ENCODE assay signal across 30 mouse cellular contexts in the genomic region with DNA sequence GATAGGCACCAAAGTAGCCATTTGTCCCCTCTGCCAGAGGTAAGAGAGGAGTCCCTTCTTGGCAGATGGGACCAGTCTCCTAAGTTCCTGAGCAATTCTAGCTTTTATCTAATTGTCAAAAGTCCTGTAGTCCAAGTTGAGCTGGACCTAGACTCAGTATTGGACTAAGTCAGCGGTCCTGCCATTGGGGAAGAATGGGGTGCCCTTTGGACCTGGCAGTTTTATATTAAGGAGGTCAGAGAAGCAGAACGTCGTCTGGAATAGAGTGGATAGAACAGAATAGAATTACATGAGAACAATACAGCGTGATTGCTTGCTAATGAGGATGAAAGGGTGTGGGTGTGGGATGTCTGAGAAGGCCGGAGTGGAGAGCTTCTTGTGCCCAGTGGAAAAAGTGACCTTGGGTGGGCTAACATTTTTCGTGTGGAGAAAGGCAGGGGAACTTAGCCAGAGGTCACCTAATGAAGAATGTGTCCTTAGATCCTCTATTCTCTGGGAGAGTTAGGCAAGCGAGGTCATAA.
DNase-seq lines count a peak whose midpoint lies in the region; ATAC-seq and TF ChIP-seq lines count a peak whose summit lies in the region.
"Had no signal": no experiment of that assay in that cellular context is flagged by ENCODE, and none has a peak within 500 bp of the region (broad histone marks: within the 10 kb centered on the region; RNA-seq: fewer than 3 reads in every experiment).

No protein-coding gene starts in this region.

- H3K4me2 ChIP-seq in intestine, embryonic 14.5 days (ENCODE audit: low read length): no peak overlapping the region
- no peak overlapping the region for H3K4me2 ChIP-seq in intestine, postnatal 0 days (replicated peaks; ENCODE audit: low read depth)
- H3K4me2 ChIP-seq in kidney, postnatal 0 days (ENCODE audit: low read length): no peak overlapping the region
- H3K4me2 ChIP-seq: embryonic facial prominence, embryonic 13.5 days; forebrain, embryonic 13.5 days; heart, embryonic 12.5 days; heart, embryonic 15.5 days; hindbrain, embryonic 13.5 days had no signal

- H3K4me3 ChIP-seq in intestine, embryonic 14.5 days (ENCODE audit: low read depth, low read length): no peak overlapping the region
- no peak overlapping the region for H3K4me3 ChIP-seq in intestine, postnatal 0 days (ENCODE audit: low read depth, low read length)
- H3K4me3 ChIP-seq in kidney, postnatal 0 days (replicated peaks; ENCODE audit: low read depth, low read length): no peak overlapping the region
- H3K4me3 ChIP-seq: embryonic facial prominence, embryonic 10.5 days; embryonic facial prominence, embryonic 13.5 days; erythroblast, embryonic 14.5 days; forebrain, embryonic 13.5 days; heart, embryonic 12.5 days; heart, embryonic 15.5 days; hindbrain, embryonic 10.5 days; hindbrain, embryonic 13.5 days had no signal

- no peaks in the 10 kb centered on the region for H3K36me3 ChIP-seq in intestine, embryonic 14.5 days (ENCODE audit: control insufficient read depth, insufficient read depth, low read length)
- H3K36me3 ChIP-seq in intestine, postnatal 0 days (ENCODE audit: control insufficient read depth, insufficient read depth): no peaks in the 10 kb centered on the region
- H3K36me3 ChIP-seq in kidney, postnatal 0 days (ENCODE audit: insufficient read depth, low read length): no peaks in the 10 kb centered on the region
- H3K36me3 ChIP-seq: embryonic facial prominence, embryonic 10.5 days; embryonic facial prominence, embryonic 13.5 days; heart, embryonic 12.5 days; heart, embryonic 15.5 days; hindbrain, embryonic 10.5 days; hindbrain, embryonic 13.5 days had no signal

- no peaks in the 10 kb centered on the region for H3K27me3 ChIP-seq in intestine, embryonic 14.5 days (replicated peaks; ENCODE audit: control insufficient read depth, insufficient read depth, low read length)
- H3K27me3 ChIP-seq in intestine, postnatal 0 days (replicated peaks; ENCODE audit: control insufficient read depth, insufficient read depth, low read length): no peaks in the 10 kb centered on the region
- H3K27me3 ChIP-seq in kidney, postnatal 0 days (ENCODE audit: insufficient read depth, low read length): no peaks in the 10 kb centered on the region
- H3K27me3 ChIP-seq: CH12.LX; embryonic facial prominence, embryonic 13.5 days; forebrain, embryonic 13.5 days; heart, embryonic 12.5 days; heart, embryonic 15.5 days; hindbrain, embryonic 13.5 days had no signal

- ATAC-seq in intestine, embryonic 14.5 days (replicated peaks; ENCODE audit: low FRiP score, low TSS enrichment, low read depth): no peak
- ATAC-seq in intestine, postnatal 0 days: no peak
- peak; percentile 54; the same call in 1 of the 2 replicates for ATAC-seq in kidney, postnatal 0 days (replicated peaks; ENCODE audit: low FRiP score, low read depth)
- ATAC-seq: forebrain, embryonic 13.5 days; forebrain, embryonic 16.5 days; hindbrain, embryonic 16.5 days had no signal

- TF ChIP-seq CTCF in intestine, postnatal 0 days (IDR thresholded peaks at IDR 0.05; ENCODE audit: low read depth): no peak
- no peak for TF ChIP-seq CTCF in kidney, postnatal 0 days (IDR thresholded peaks at IDR 0.05; ENCODE audit: low read depth)

- WGBS in intestine, embryonic 14.5 days: 88% methylated on average over 7 of the region's 7 CpGs
- WGBS in intestine, postnatal 0 days: 79% methylated on average over 7 of the region's 7 CpGs
- WGBS in kidney, postnatal 0 days: 66% methylated on average over 7 of the region's 7 CpGs

- peaks cover 2% of the 10 kb centered on the region; the same call in 1 of the 2 replicates for H3K4me1 ChIP-seq in intestine, embryonic 14.5 days (replicated peaks; ENCODE audit: control insufficient read depth, insufficient read depth, low read length)
- H3K4me1 ChIP-seq in intestine, postnatal 0 days (replicated peaks; ENCODE audit: control insufficient read depth, insufficient read depth, low read length): no peaks in the 10 kb centered on the region
- H3K4me1 ChIP-seq in kidney, postnatal 0 days (replicated peaks; ENCODE audit: insufficient read depth, low read length): no peaks in the 10 kb centered on the region
- H3K4me1 ChIP-seq: hindbrain, embryonic 13.5 days had no signal

- DNase-seq in intestine, embryonic 14.5 days (ENCODE audit: low spot score): peak; percentile 13
- no peak for DNase-seq in kidney, postnatal 0 days (ENCODE audit: low spot score)
- no peak for DNase-seq in kidney, postnatal 4 days
- DNase-seq in ES-CJ7 (ENCODE audit: low read depth, low spot score) (peak; percentile 51), R1 (ENCODE audit: low read depth, low spot score) (peak; percentile 10)
- DNase-seq in natural killer cell, adult 2 months (ENCODE audit: low spot score in 2 of 2): no peak
- DNase-seq: adrenal gland, adult 2 months; adrenal gland, postnatal 14 days; B cell, adult 2 months; cerebellum, adult 11 months; cerebellum, adult 2 months; cerebellum, adult 9-11 months; cerebellum, postnatal 36 days; embryo, embryonic 11 days; gastrocnemius, postnatal 10 days; gastrocnemius, postnatal 36 days; heart, postnatal 10 days; heart, postnatal 36 days had no signal

- no peak overlapping the region for H3K9ac ChIP-seq in intestine, embryonic 14.5 days (ENCODE audit: low read length)
- no peak overlapping the region for H3K9ac ChIP-seq in intestine, postnatal 0 days (ENCODE audit: low read depth, low read length)
- H3K9ac ChIP-seq in kidney, postnatal 0 days (ENCODE audit: low read depth, low read length): no peak overlapping the region
- H3K9ac ChIP-seq: embryonic facial prominence, embryonic 13.5 days; forebrain, embryonic 13.5 days; heart, embryonic 12.5 days; heart, embryonic 15.5 days; hindbrain, embryonic 13.5 days had no signal

- no peaks in the 10 kb centered on the region for H3K9me3 ChIP-seq in intestine, embryonic 14.5 days (ENCODE audit: control insufficient read depth, low read length)
- H3K9me3 ChIP-seq in intestine, postnatal 0 days (ENCODE audit: control insufficient read depth): no peaks in the 10 kb centered on the region
- H3K9me3 ChIP-seq in kidney, postnatal 0 days (replicated peaks; ENCODE audit: low read length): no peaks in the 10 kb centered on the region
- H3K9me3 ChIP-seq: embryonic facial prominence, embryonic 10.5 days; embryonic facial prominence, embryonic 13.5 days; forebrain, embryonic 13.5 days; heart, embryonic 12.5 days; heart, embryonic 15.5 days; hindbrain, embryonic 10.5 days; hindbrain, embryonic 13.5 days had no signal

- no peak overlapping the region for H3K27ac ChIP-seq in intestine, embryonic 14.5 days (ENCODE audit: low read depth)
- H3K27ac ChIP-seq in intestine, postnatal 0 days (ENCODE audit: low read depth, low read length): no peak overlapping the region
- no peak overlapping the region for H3K27ac ChIP-seq in kidney, postnatal 0 days
- H3K27ac ChIP-seq: embryonic facial prominence, embryonic 10.5 days; embryonic facial prominence, embryonic 13.5 days; forebrain, embryonic 13.5 days; heart, embryonic 15.5 days; hindbrain, embryonic 10.5 days; hindbrain, embryonic 13.5 days had no signal

Comparison
In these comparisons a context has a peak if more than half of its experiments do, and no peak if none do; other contexts are left out.
1. DNase-seq: peak in intestine, embryonic 14.5 days (single experiment), ES-CJ7 (single experiment) and R1 (single experiment); none in kidney, postnatal 0 days (single experiment), kidney, postnatal 4 days (0 of 2) and natural killer cell, adult 2 months (0 of 2).